Mouse (Mus musculus) right cerebral cortex, postnatal 10 days (tissue): Measurements from ENCODE around the gene 1190007I07Rik.

Experiments used
- DNase-seq, 2 experiments: peaks; one replicate each; pipeline ENCODE4 v3.0.0; 2021; ENCODE audit warnings: low spot score in 2 of 2

The 1190007I07Rik gene

DNA sequence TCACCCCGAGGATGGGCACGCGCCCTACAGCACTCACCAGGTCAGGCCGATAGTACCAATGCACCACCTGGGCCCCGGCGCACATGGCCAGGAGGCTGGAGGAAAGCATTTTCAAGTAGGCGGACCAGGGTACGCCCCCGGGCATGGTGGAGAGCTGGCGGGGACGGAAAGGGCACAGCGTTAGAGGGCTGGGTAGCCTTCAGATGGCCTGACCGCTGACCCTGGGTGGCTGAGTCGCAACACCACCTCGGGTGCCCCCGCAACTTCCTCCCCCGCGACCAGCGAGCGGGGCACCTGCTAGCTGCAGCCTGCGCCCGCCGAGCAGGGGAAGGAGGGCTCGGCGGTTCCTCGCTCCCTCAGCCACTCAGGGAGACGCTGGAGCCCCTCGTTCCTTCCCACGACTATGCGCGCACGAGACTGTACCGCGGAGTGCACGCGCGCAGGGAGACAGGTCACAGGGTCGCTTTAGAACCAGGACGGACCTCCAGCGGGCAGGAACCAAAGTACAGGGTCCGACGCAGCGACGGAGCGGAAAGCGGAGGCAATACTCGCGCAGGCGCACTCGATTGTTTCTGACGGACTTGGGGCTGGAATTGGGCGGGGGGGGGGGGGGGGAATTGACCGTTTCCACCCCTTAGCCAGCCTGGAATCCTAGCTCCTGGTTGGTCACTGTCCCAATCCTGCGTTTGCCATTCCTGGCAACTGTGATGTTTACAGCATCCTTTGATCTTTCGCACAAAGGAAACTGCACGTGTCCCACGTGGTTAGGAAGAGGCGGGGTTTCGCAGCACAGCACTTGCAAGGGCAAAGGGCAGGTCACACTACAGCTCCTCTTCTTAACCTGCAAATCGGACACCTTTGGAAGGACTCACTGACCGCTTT, at the start of gene 1190007I07Rik:
Gene 1190007I07Rik (minus strand): TSS at position 558 of the 882 bp plus-strand sequence.
- DNase-seq, result peak; percentile 93 to 94

DNA sequence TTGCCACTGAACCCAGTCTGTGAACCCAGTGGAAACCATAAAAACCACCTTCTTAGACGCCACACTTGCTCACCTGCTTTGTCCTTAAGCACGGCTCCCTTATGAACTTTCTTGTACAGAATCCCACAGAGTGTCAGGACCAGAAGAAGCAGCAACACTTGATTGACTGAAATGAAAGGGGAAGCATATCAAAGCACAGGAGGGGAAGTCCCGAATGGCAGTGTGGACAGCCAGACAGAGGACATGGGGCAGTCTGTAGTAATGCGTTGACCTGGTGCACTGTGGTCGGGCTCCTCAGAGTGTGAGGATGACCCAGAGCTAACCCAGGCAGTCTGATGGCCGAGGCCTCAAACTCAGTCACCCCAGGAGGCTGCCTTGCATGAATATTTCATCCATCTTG, 47.2 kb upstream of the 1190007I07Rik start:
- no peak for DNase-seq

DNA sequence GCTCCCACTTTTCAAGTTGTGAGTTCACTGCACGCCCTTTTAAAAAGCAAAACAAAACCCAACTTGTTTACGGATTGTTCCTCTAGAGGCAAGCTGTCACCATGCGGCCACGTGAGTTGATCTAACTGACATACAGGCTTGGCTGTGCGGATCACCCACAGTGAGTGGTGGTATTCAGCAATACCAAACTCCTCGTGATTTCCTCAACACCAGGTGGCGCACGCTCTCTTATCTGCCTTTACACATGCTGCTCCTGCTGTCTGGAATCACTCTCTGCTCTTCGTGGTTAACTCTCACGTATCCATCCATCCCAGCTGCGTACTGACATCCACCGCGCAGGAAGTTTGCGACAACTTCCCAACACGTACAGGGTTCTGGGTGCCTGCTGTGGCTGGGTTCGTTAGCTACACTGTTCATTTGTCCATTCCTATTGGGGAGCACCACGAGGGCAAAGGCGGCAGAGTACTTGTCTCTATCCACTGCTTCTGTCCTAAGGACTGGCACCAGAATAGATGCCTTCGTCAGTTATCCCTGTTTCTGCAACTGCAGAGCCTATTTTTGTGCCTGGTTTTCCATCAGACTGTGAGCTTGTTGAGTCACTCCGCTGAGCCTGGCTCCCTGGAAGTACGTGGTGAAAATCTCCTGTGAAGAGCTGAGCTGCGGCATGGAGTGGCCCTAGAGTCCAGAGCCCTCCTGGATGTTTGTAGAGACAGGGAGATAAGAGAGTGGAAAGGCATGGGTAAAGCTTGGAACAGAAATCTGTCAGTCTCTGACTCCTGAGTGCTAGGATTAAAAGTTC, 43.6 kb upstream of the 1190007I07Rik start:
- DNase-seq, result peak; percentile 94

DNA sequence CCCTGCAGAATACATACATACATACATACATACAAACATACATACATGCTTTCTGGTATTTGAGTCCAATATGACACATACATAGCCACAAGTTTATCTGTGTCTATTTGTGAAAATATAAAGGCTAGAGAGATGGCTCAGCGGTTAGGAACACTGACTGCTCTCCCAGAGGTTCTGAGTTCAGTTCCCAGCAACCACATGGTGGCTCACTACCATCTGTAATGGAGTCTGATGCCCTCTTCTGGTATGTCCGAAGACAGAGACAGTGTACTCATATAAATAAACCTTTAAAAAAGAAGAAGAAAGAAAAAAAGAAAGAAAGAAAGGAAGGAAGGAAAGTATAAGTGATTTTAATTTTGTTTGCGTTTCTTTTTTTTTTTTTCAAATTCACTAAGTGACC, 42.9 kb upstream of the 1190007I07Rik start:
- no peak for DNase-seq

DNA sequence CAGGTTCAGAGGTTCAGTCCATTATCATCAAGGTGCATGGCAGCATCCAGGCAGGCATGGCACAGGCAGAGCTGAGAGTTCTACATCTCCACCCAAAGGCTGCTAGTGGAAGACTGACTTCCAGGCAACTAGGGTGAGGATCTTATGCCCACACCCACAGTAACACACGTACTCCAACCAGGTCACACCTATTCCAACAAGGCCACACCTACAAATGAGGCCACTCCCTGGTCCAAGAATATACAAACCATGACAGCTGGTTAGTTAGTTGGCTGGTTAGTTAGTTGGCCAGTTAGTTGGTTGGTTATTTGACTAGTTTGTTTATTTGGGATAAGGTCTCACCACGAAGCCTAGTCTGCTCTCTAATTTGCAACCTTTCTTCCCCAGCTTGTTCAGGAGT, 40.3 kb upstream of the 1190007I07Rik start:
- no peak for DNase-seq

DNA sequence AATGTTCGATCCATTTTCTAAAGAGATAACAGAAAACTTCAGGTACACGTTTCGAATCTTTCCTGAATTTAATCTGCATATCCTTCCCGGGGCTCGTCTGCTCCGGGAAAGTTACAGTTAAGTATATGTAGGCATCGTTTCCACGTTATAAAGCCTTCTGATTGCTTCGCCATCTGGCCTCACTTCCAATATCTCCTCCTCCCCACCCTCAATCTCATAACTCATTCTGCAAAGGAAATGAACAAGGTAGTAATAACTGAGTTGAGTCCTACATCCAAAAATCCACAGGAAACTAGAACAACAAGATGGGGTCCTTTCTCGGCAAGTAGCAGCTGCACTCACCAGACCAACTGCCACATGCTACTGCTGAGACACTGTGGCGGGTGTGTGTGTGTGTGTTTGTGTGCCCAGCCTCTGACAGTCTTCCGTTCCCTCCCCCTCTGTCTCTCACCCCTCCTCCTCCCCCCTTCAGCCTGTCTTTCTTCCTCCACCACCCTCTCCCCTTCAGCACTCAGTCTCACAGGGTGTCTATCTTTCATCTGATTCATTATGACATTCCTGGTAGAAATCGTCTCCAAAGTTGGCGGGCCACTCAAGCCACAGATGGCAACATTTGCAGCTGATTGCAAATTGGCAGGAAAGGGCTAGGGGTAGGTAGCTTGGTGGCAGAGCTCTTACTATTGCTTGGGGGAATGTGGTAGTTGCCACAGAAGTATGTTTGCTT, 39.4 kb upstream of the 1190007I07Rik start:
- peak; percentile 64 to 74 for DNase-seq

DNA sequence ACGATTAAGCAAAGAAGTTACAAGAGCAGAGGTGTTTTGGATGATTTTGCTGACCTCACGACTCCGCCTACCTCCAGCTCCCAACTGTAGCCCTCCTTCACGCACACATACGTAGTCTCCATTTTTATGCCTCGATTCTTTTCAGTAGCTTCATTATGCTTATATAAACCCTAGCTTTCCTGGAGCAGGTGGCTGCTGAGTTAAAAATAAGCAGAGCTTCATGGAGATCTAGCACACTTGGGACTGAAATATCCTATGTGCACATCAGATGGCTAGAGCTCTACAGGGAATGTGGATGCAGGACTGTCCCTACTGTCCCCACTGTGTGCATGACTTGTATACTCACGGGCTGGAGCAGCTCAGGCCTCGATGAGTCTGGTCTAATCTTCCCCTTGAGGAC, 38.8 kb upstream of the 1190007I07Rik start:
- peak; percentile 44 to 79 for DNase-seq

DNA sequence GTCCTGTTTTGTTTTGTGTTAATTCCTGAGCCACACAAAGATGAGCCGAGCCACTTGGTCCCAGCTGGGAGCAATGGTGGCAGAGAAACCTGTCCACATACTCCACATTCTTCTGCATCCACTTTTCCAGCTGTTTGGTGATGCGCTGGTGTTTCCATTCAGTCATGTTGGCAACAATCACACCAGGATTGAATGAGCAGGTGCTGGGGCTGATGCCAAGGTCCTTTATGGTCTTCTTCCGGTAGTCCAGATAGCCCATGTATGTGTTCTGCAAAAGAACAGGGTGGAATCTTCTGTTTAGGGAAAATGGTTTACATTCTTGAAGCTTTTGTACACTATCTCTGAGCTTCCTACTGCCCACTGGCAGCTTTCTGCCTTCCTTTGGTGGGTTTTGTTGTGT, 31.6 kb upstream of the 1190007I07Rik start:
- no peak for DNase-seq

DNA sequence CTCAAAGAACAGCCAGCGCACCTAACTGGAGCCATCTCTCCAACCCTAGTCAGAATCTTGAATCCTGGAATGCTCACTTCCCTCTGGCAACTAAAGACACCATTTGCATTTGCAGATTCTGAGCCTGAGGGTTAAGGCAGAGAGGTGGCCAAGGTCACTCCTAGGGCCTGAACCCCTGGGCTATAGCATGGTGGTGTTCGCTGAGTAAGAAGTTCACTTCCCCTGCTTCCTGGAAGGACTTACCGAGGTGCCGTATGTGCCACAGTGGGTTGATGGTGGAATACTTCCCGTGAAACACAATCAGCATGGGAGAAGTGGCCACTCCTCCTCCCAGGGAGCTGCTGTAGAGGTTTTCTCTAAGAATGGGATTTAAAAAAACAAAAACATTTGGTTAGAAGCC, 29.6 kb upstream of the 1190007I07Rik start:
- DNase-seq, result no peak

DNA sequence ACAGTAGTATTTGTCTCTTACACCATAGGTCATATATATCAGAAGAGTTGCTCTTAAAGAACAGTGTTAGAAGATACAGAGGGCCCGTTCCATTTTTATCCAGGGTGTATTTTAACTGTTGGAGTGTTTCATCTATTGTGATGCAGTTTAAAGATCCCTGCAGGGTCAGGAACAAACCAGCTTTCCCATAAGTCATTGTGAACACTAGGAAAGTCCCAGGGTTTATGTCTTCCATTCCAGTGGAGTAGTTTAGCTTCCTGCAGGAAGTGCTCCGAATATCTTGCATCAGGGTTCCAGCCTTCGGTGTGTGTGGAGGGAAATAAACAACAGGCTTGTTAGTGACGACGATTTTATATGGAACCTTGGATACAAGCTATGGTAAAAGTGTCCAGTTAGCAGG, 28.2 kb upstream of the 1190007I07Rik start:
- no peak for DNase-seq

DNA sequence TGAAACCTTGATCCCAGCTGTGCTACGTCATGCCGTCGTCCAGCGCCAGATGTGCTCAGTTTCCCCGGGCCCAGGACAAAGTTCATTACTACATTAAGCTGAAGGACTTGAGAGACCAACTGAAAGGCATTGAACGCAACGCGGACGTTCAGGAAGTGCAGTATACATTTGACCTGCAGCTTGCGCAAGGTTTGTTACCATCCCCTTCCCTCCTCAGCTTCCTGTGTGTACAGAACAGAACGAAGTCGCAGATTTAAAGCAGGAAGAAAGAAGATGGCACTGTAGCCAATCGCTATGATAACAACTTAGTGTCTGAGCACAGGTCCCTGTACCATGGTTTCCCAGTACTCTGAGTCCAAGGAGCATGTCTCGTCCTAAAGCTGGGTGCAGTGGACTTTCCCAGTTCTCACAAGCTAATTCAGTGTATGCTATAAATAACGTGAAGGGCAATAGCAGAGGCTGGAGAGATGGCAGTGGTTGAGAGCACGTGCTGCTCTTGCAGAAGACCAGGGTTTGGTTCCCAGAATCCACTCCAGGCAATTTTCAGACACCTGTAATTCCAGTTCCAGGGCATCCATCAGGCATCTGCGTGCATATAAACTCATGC, 24.3 kb upstream of the 1190007I07Rik start:
- DNase-seq, result no peak

DNA sequence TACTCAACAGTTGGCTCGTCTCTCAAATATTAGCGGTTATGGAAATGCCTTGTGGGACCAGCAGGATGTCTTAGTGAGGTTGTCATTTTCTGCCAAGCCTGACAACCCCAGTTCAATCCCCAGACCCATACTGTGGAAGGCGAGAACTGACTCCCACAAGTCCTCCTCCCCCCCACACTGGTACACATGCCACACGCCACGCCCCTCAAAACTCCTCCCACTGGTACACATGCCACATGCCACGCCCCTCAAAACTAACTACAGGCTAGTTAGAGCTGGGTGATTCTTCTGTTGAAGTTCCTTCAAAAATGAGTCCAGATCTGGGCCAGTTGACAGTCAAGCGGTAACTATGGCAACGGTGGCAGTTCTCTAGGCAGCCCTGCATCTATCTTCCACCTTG, 23.1 kb upstream of the 1190007I07Rik start:
- DNase-seq, result no peak

DNA sequence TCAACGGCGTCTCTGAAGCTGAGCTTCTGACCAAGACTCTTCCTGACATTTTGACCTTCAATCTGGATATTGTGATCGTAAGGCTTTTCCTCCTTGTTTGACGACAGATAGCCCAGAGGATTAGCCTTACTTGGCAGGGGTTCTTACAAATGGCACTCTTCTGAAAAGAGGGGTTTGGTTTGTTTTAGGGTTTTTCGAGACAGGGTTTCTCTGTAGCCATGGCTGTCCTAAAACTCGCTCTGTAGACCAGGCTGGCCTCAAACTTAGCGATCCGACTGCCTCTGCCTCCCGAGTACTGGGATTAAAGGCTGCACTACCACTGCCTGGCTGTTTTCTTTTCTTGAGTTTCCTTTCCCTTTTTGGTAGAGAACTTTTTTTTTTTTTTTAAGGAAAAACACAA, 18.5 kb upstream of the 1190007I07Rik start:
- DNase-seq, result no peak

DNA sequence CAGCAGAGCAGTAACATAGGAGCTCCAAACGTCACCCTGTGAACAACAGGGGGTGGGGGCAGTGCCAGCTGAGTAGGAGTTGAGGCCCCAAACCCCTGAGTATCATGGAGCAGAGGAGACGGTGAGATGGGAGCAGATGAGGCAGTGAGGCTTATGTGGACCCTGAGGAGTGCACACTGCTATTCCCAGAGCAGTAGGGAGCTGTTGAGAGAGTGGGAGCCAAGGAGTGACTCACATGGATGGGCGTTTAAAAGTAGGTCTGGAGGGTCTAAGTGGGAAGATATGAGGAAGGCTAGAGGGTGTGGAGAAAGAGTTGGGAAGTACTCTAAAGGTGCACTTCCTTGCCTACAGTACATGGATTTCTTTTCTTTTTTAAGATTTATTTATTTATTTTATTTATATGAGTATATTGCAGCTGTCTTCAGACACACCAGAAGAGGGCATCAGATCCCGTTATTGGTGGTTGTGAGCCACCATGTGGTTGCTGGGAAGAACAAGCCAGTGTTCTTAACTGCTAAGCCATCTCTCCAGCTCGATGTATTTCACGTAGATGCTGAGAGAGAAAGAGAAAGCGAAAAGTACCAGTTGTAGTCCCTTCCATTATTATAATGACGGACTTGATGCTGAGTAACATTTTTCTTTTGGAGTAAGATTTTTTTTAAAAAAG, 16.1 kb upstream of the 1190007I07Rik start:
- no peak for DNase-seq

DNA sequence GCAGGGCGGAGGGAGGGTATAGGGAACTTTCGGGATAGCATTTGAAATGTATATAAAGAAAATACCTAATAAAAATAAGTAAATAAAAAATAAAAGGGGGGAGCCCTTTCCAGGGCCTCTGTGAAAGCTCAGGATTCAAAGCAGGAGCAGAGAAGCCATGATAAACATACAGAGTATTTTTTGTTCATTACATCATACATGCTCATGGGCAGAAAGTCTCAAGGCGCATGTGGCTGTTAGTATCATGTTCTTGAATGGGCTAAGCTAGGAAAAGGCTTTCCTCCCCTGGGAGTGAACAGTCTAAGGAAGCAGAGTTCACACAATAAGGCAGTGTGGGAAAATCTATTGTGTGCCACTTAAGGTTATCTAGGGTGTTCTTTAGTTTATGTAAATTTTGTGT, 13.3 kb upstream of the 1190007I07Rik start:
- DNase-seq, result no peak

DNA sequence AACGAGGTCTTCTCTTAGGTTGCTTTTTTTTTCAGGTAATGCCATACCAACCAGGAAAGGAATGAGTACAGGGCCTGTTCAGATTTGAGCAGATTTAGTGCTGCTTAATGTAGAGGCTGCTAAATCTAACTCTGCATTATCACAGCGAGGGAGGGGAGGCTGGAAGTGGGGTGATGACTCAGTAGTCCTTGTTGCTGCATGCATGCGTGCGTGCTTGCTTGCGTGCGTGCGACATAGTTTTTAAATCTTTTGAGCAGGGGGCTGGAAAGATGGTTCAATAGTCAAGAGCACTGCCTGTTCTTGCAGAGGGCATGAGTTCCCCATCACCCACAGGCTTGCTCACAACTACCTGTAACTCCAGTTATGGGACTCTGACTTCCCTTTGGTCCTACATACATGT, 11.3 kb upstream of the 1190007I07Rik start:
- no peak for DNase-seq

DNA sequence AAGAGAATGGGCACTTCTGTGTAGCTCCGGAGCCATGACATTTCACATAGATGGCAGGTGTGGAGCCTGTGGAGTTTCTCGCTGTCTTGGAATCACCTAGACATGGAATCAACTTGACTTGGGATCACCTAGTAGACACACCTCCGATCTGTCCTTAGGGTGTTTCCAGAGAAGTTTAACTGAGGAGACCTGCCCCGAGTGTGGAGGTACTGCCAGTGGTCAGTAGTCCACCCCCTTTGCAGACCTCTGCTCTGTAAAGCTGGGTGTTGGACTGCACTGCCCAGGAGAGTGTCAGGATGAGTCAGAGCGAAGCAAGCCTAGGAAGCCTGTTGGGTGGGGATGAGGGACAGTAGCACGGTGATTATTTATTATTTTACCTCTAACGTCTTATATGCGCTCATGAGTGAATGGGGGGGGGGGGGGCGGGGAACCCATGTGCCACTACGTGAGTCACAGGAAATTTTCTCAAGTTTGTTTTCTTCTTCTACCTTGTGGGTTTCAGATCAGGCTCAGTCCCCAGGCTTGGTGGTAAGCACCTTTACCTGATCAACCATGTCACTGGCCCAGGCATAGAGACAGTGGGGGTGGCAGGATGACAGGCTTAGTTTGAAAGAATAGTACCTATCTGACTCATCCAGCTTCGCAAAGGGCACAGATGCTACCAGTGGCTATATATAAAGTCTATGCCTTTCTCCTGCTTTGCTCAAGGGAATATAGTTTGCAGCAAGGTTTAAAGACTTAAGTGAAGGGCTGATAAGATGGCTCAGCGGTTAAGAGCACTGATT, 9.7 kb upstream of the 1190007I07Rik start:
- no peak for DNase-seq

DNA sequence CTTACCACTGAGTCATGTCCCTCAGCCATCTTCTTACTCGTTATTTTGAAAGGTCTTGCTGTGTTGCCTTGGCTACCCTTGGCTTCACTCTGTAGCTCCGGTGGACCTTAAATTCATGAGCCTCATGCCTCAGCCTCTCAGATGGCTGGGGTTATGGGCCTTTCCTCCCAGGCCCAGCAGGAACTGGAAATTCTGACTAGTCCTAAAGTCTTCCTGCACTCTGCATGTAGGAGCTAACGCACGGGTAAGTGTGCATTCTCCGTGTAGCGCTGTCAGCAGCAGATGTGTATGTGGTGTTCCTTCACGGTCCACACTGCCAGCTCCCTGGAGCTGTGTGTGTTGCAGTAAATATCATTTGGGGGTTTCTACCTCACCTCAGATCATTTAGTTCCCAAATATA, 8.1 kb upstream of the 1190007I07Rik start:
- DNase-seq, result no peak

DNA sequence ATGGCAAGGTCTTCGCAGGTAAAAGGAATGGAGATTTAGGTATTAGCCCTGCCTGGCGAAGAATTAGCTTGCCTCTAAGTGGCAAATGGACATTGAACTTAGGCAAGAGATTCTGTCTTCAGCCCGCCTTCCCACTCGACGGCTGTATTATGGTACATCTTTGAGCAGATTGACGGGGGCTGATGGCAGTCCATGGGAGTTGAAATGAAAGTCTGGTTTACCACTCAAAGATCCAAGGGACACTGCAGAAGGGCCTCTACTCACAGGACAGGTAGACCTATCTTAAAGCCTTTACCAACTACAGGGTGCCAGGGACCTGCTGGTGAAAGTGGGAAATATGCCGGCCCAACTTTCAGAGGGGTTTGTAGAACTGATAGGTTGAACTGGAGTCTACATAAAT, 7.5 kb upstream of the 1190007I07Rik start:
- DNase-seq, result no peak

DNA sequence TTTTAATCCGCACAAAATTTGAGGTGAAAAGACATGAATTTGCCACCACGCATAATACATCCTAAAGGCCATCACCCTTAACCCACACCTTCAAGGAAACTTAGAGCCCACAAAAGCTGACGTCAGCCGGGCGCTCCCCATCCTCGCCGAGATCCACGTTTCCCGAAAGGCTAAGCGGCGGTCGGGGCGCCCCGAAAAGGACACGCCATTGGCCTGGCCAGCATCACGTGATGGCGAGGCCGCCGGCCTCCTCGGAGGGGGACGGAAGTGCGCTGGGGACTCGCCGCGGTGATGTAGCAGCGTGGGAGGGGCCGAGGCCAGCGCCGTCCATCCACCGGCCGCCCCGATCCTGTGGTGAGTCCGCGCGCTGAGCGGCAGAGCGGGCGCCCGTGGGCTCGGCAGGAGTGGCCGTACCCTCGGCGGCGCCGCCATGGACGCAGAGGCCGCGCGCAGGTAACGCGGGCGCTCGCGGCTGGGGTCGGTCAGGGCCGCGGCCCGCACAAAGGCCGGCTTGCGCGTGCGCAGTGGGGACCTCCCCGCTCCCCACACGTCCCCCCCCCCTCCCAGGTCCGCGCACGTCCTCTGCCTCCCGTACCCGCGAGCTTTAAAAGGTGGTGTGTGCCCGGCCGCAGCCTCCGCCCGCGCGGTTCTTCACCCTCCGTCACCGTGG, 6.7 kb upstream of the 1190007I07Rik start, which contains the start of gene Tdg:
Gene Tdg (plus strand): TSS at position 243 of the 670 bp plus-strand sequence.
- peak; percentile 95 for DNase-seq
